Mouse (Mus musculus) lung, adult 2 months (tissue): ENCODE measurements around the gene Sipa1l3.

ENCODE experiments used
- CTCF ChIP-seq: fragments of 200-500 bp; IDR thresholded peaks from 2 replicates; pipeline ENCODE4 v1.5.1; 2011; ENCODE audit warnings: mild to moderate bottlenecking, low read length, control low read depth; ENCODE audit not compliant: insufficient read depth
- POLR2A ChIP-seq: fragments of 200-500 bp; IDR thresholded peaks from 2 replicates; pipeline ENCODE4 v1.6.1; 2011; ENCODE audit warnings: low read depth, mild to moderate bottlenecking, control low read depth, low read length, borderline replicate concordance; ENCODE audit errors: extremely low read depth

DNA sequence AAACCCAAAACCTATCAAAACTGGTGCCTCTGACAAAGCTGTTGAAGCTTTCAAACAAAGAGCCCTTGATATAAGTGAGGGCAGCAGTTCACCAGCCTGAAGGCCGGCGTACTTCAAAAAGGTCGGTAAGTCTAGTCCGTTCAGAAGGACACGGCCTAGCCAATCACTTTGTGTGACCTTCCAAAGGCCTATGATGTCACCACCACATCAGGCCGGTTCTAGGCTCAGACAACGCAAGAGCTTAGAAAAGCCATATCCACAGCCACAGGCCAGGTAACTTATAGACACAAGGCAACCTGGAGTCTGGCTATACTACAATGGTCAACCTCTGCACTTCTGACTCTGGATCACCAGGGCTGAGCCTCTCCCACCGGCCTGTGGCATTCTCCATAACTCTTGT lies 238.5 kb downstream of the Sipa1l3 start:
- no peak for TF ChIP-seq CTCF
- TF ChIP-seq POLR2A, result no peak
